Mouse (Mus musculus): ENCODE data around the gene Dnm2.
"Not testable (repeated sequence)": the region's sequence is repeated elsewhere in the genome, so short reads cannot be mapped to it uniquely, and the experiment has no call there.

Dnm2 gene

GRCm38 (mm10) chr9:21505767-21506166 is 81.1 kb downstream of the Dnm2 start:
- DNase-seq (ENCODE audit: low read depth, low spot score) = no peak

GRCm38 (mm10) chr9:21507753-21508430 is 83.2 kb downstream of the Dnm2 start:
- no peak for DNase-seq (ENCODE audit: low read depth, low spot score)

GRCm38 (mm10) chr9:21508871-21509404 is 84.2 kb downstream of the Dnm2 start:
- no peak for DNase-seq (ENCODE audit: low read depth, low spot score)

GRCm38 (mm10) chr9:21509772-21510688 is 85.3 kb downstream of the Dnm2 start, which contains the start of gene Tmed1:
Tmed1 (minus strand) TSS chr9:21510252.
- DNase-seq (ENCODE audit: low read depth, low spot score) = peak; percentile 95

GRCm38 (mm10) chr9:21510689-21511015 is 85.9 kb downstream of the Dnm2 start:
- DNase-seq (ENCODE audit: low read depth, low spot score) = no peak

GRCm38 (mm10) chr9:21511052-21511451 is 86.3 kb downstream of the Dnm2 start:
- DNase-seq (ENCODE audit: low read depth, low spot score) = no peak

- DNase-seq (ENCODE audit: low read depth, low spot score) = no peak
Observed at GRCm38 (mm10) chr9:21513466-21513865, 88.8 kb downstream of the Dnm2 start.

GRCm38 (mm10) chr9:21517947-21518495 is 93.3 kb downstream of the Dnm2 start:
- DNase-seq (ENCODE audit: low read depth, low spot score) = no peak

GRCm38 (mm10) chr9:21518690-21519089 is 94.0 kb downstream of the Dnm2 start:
- not testable (repeated sequence) for DNase-seq (ENCODE audit: low read depth, low spot score)

GRCm38 (mm10) chr9:21525142-21525936 is 100.6 kb downstream of the Dnm2 start:
- DNase-seq (ENCODE audit: low read depth, low spot score) = no peak

- no peak for DNase-seq (ENCODE audit: low read depth, low spot score)
Observed at GRCm38 (mm10) chr9:21525937-21526633, 101.4 kb downstream of the Dnm2 start, which contains the start of gene AB124611. AB124611 (plus strand) TSS chr9:21526176.

- DNase-seq (ENCODE audit: low read depth, low spot score) = no peak
Observed at GRCm38 (mm10) chr9:21526634-21526944, 101.9 kb downstream of the Dnm2 start.

GRCm38 (mm10) chr9:21527100-21527801 is 102.5 kb downstream of the Dnm2 start:
- no peak for DNase-seq (ENCODE audit: low read depth, low spot score)

GRCm38 (mm10) chr9:21527917-21528324 is 103.2 kb downstream of the Dnm2 start:
- no peak for DNase-seq (ENCODE audit: low read depth, low spot score)

- no peak for DNase-seq (ENCODE audit: low read depth, low spot score)
Observed at GRCm38 (mm10) chr9:21536501-21536900, 111.8 kb downstream of the Dnm2 start.

- DNase-seq (ENCODE audit: low read depth, low spot score) = no peak
Observed at GRCm38 (mm10) chr9:21537009-21537408, 112.3 kb downstream of the Dnm2 start.

GRCm38 (mm10) chr9:21539981-21540753 is 115.5 kb downstream of the Dnm2 start:
- DNase-seq (ENCODE audit: low read depth, low spot score) = no peak

- not testable (repeated sequence) for DNase-seq (ENCODE audit: low read depth, low spot score)
Observed at GRCm38 (mm10) chr9:21542001-21542400, 117.3 kb downstream of the Dnm2 start.

- no peak for DNase-seq (ENCODE audit: low read depth, low spot score)
Observed at GRCm38 (mm10) chr9:21545351-21545915, 120.7 kb downstream of the Dnm2 start.

Measured in forelimb bud, embryonic 11.5 days (tissue).